Mouse (Mus musculus) lung, adult 18-20 months (tissue): ENCODE results near the gene Rhox4f.
"Not testable (repeated sequence)": the region's sequence is repeated elsewhere in the genome, so short reads cannot be mapped to it uniquely, and the experiment has no call there.

Source experiments
- DNase-seq, 2 experiments: peaks; one replicate each; pipeline ENCODE4 v3.0.0; 2022; ENCODE audit warnings: mixed read lengths in 2 of 2

The Rhox4f gene

GRCm38 (mm10) chrX:37607604-37608003, at the start of gene Rhox4f:
Gene Rhox4f, minus strand, starts transcription at chrX:37607704.
- not testable (repeated sequence) for DNase-seq

DNA sequence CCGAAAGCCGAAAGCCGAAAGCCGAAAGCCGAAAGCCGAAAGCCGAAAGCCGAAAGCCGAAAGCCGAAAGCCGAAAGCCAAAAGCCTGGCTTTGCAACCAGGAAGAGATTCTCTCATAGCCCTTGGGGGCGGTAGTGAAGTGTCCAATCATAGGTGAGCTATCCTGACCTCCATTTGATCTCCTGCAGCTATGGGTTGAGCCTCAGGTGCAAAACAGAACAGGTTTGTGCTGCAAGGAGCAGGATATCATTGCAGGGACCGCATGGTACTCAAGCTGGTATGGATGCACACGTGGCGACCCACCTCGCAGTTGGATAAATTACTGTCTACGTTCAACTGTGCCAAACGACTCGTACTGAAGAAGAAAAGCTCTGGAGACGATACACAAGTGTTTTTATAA, 43.7 kb upstream of the Rhox4f start, which contains the start of gene Rhox4g:
Gene Rhox4g, minus strand, starts transcription at position 101 of the 400 bp plus-strand sequence.
- DNase-seq, result not testable (repeated sequence)

DNA sequence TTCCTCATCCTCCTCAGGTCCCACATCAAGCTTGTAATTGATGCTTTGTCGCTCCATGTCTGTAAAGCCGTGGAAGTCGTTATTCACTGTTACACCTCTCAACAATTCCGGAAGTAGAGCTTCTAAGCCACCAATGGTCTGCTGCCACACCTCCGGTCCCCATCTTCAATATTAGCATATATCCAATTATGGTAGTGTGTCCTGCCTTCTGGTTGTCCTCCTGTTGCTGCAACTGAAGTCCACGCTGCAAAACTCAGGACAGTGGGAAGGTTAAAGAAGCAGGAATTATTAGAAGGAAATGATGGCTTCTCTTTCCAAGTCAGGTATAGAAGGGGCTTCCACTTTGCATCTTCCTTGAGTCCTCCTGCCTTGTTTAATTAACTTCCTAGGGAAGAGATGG, 35.9 kb upstream of the Rhox4f start, which contains the start of gene Rhox2g:
Gene Rhox2g, minus strand, starts transcription at position 101 of the 400 bp plus-strand sequence.
- not testable (repeated sequence) for DNase-seq

GRCm38 (mm10) chrX:37628512-37628911, 21.0 kb upstream of the Rhox4f start, which contains the start of gene Rhox3g:
Gene Rhox3g, minus strand, starts transcription at chrX:37628612.
- DNase-seq, result not testable (repeated sequence)

DNA sequence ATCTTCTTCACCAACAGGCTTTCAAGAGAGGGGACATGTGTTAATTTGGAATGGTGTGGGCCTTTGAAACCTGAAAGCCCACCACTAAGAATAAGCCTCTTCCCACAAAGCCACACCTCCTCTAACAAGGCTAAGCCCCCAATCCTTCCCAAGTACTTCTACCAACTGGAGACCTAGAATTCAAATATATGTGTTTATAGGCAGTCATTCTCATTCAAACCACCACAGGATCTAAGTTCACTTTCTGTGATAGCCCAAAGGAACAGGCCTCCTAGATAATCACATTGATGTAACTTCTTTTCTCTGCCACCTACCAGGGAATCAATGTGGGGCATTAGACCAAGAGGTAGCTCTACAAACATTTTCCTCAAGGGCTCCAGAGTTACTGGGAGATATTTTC, 26.8 kb downstream of the Rhox4f start, which contains the start of gene Rhox3f:
Gene Rhox3f, plus strand, starts transcription at position 301 of the 400 bp plus-strand sequence.
- DNase-seq, result not testable (repeated sequence)

DNA sequence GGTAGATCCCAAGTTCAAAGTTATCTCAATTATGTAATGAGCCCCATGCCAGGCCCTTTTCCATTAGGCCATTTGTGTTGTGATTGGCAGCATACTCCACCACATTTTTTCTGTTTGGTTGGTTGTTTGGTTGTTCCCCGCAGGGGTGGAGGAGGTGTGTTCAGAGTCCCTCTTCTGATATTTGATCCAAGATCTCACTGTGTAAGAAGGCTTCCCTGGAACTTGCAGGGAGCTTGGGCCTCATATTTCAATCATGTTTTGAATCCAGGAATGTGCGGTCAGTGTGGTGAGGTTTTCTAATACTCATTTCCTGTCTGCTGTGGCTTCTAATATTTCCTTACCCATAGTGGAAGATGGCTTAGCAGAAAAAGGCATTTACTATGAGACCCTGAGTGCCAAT, 34.9 kb downstream of the Rhox4f start:
- DNase-seq, result peak in 1 of 2 experiments; percentile 0

DNA sequence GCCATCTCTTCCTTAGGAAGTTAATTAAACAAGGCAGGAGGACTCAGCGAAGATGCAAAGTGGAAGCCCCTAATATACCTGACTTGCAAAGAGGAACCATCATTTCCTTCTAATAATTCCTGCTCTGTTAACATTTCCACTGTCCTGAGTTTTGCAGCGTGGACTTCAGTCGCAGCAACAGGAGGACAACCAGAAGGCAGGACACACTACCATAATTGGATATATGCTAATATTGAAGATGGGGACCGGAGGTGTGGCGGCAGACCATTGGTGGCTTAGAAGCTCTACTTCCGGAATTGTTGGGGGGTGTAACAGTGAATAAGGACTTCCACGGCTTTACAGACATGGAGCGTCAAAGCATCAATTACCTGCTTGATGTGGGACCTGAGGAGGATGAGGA, 36.4 kb downstream of the Rhox4f start, which contains the start of gene Rhox2f:
Gene Rhox2f, plus strand, starts transcription at position 301 of the 400 bp plus-strand sequence.
- not testable (repeated sequence) for DNase-seq

DNA sequence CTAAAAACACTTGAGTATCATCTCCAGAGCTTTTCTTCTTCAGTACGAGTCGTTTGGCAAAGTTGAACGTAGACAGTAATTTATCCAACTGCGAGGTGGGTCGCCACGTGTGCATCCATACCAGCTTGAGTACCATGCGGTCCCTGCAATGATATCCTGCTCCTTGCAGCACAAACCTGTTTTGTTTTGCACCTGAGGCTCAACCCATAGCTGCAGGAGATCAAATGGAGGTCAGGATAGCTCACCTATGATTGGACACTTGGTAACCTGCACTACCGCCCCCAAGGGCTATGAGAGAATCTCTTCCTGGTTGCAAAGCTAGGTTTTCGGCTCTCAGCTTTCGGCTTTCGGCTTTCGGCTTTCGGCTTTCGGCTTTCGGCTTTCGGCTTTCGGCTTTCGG, 50.4 kb downstream of the Rhox4f start, which contains the start of gene Rhox4e:
Gene Rhox4e, plus strand, starts transcription at position 301 of the 400 bp plus-strand sequence.
- DNase-seq, result not testable (repeated sequence)
